Mouse (Mus musculus): Measurements from ENCODE around the gene Smg7.

DNA sequence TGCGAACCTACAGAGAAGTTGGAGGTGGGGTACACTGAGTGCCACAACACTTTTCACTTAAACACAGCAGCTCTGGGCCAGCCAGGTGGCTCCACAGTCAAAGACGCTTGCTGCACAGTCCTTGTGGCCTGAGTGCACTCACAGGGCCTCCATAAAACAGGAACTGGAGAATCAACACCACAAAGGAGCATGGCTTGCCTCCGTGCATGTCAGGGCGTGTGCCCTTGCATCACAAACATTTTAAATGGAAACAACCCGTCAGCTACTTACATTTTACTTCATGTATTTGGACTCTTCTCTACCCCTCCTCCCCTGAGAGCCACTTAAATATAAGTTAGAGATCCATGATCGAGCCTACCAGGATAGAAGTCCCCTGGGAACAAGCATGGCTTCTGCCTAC is 70.1 kb downstream of the Smg7 start:
- TF ChIP-seq CTCF (IDR thresholded peaks at IDR 0.05; ENCODE audit: low read depth, low read length) = no peak
- no peak for TF ChIP-seq POLR2A (IDR thresholded peaks at IDR 0.05; ENCODE audit: extremely low read depth, insufficient read depth, low read length)
